Mouse (Mus musculus): ENCODE measurements around the gene Ak7.

- TF ChIP-seq CTCF (IDR thresholded peaks at IDR 0.05; ENCODE audit: low read depth) (no peak), EP300 (IDR thresholded peaks at IDR 0.05; ENCODE audit: low read depth) (no peak)
These were observed 100.4 kb downstream of the Ak7 start for GRCm38 (mm10) chr12:105806205-105806604.

Data from liver, postnatal 0 days (tissue).